In genomic region chr7:116161544-116161943, GRCm38 (mm10) we compare ENCODE assay signal across 8 mouse cellular contexts.
DNase-seq lines count a peak whose midpoint lies in the region; ATAC-seq and TF ChIP-seq lines count a peak whose summit lies in the region.

No protein-coding gene starts in this region.

- no peaks in the 10 kb centered on the region for H3K36me3 ChIP-seq in intestine, embryonic 15.5 days
- H3K36me3 ChIP-seq in lung, embryonic 14.5 days (ENCODE audit: insufficient read depth) = 0 out of 2 replicates have a peak, but pooled peaks cover 15% of the 10 kb centered on the region

- TF ChIP-seq CTCF in brain, embryonic 14.5 days (IDR thresholded peaks at IDR 0.05; ENCODE audit: borderline replicate concordance, extremely low read depth, insufficient read depth, insufficient read length) = peak; percentile 87; the same call in 1 of the 2 replicates
- peak; percentile 95 for TF ChIP-seq CTCF in lung, embryonic 14.5 days (IDR thresholded peaks at IDR 0.05; ENCODE audit: low read depth)
- peak; percentile 26; the same call in 1 of the 2 replicates for TF ChIP-seq CTCF in olfactory bulb, adult 2 months (IDR thresholded peaks at IDR 0.05; ENCODE audit: insufficient read depth, low read depth, low read length)

- no peak overlapping the region for H3K9ac ChIP-seq in intestine, embryonic 15.5 days
- H3K9ac ChIP-seq in lung, embryonic 14.5 days = no peak overlapping the region

- no peak overlapping the region for H3K27ac ChIP-seq in intestine, embryonic 15.5 days
- no peak overlapping the region for H3K27ac ChIP-seq in lung, embryonic 14.5 days (ENCODE audit: low read depth)
- H3K27ac ChIP-seq in olfactory bulb, adult 2 months (ENCODE audit: insufficient read depth, low read depth, low read length) = no peak overlapping the region

- no peak for TF ChIP-seq POLR2A in brain, embryonic 14.5 days (IDR thresholded peaks at IDR 0.05; ENCODE audit: borderline replicate concordance, extremely low read depth, insufficient read depth, insufficient read length, poor library complexity, severe bottlenecking)
- TF ChIP-seq POLR2A in olfactory bulb, adult 2 months (IDR thresholded peaks at IDR 0.05; ENCODE audit: insufficient read depth, low read depth, low read length) = no peak

- no peak overlapping the region for H3K4me3 ChIP-seq in intestine, embryonic 15.5 days (replicated peaks)
- no peak overlapping the region for H3K4me3 ChIP-seq in lung, embryonic 14.5 days (ENCODE audit: low read depth, low read length)
- no peak overlapping the region for H3K4me3 ChIP-seq in olfactory bulb, adult 2 months (ENCODE audit: insufficient read depth, low read depth, low read length)

- no peaks in the 10 kb centered on the region for H3K27me3 ChIP-seq in intestine, embryonic 15.5 days (replicated peaks)
- H3K27me3 ChIP-seq in lung, embryonic 14.5 days (ENCODE audit: insufficient read depth, low read length) = no peaks in the 10 kb centered on the region

- WGBS in intestine, embryonic 15.5 days = 14% methylated on average over 5 of the region's 5 CpGs
- WGBS in lung, embryonic 14.5 days = 15% methylated on average over 5 of the region's 5 CpGs
- WGBS in olfactory bulb, adult 2 months = 24% methylated on average over 5 of the region's 5 CpGs

- H3K4me2 ChIP-seq in intestine, embryonic 15.5 days (replicated peaks) = no peak overlapping the region
- no peak overlapping the region for H3K4me2 ChIP-seq in lung, embryonic 14.5 days

- peak; percentile 9 to 13 for DNase-seq in urinary bladder, adult 18-20 months (ENCODE audit: low spot score in 2 of 2)
- no peak for DNase-seq in urinary bladder, postnatal 10 days (ENCODE audit: low spot score)
- peak; percentile 77 for DNase-seq in brain, embryonic 14.5 days (ENCODE audit: low read depth)
- DNase-seq in lung, embryonic 14.5 days = peak; percentile 86
- DNase-seq in spleen, postnatal 14 days (ENCODE audit: low spot score in 2 of 2) = no peak

- ATAC-seq in erythroid progenitor cell, adult 5-6 weeks (replicated peaks; ENCODE audit: low FRiP score, poor library complexity, severe bottlenecking) = 0 out of 2 replicates have a peak, but pooled peaks have one; percentile 44
- peak; percentile 51 for ATAC-seq in intestine, embryonic 15.5 days
- ATAC-seq in lung, embryonic 14.5 days (ENCODE audit: insufficient read depth) = peak; percentile 74

- no peaks in the 10 kb centered on the region for H3K4me1 ChIP-seq in intestine, embryonic 15.5 days (replicated peaks)
- no peaks in the 10 kb centered on the region for H3K4me1 ChIP-seq in lung, embryonic 14.5 days (ENCODE audit: insufficient read depth)
- H3K4me1 ChIP-seq in olfactory bulb, adult 2 months (ENCODE audit: control insufficient read depth, insufficient read depth, low read length) = 0 out of 2 replicates have a peak, but pooled peaks cover 4% of the 10 kb centered on the region

- no peaks in the 10 kb centered on the region for H3K9me3 ChIP-seq in intestine, embryonic 15.5 days
- no peaks in the 10 kb centered on the region for H3K9me3 ChIP-seq in lung, embryonic 14.5 days (ENCODE audit: low read depth, low read length)

Comparison
In these comparisons a context has a peak if more than half of its experiments do, and no peak if none do; other contexts are left out.
1. DNase-seq: peak in urinary bladder, adult 18-20 months (2 of 2), brain, embryonic 14.5 days (single experiment) and lung, embryonic 14.5 days (single experiment); none in urinary bladder, postnatal 10 days (single experiment) and spleen, postnatal 14 days (0 of 2).
2. CTCF ChIP-seq: peak in every context shown above with its lines; median percentile 95 in lung, embryonic 14.5 days; 87 in brain, embryonic 14.5 days; 26 in olfactory bulb, adult 2 months.
3. Peak in every context shown above with its lines, with median percentiles within 50 percentile points of each other: ATAC-seq.